Mouse (Mus musculus): ENCODE data around the gene Tnfsf12. TPM values are rescaled to one million over a fixed set of nuclear protein-coding genes. Genes with fewer than 3 reads are reported as not detected.

The Tnfsf12 gene
- polyA plus RNA-seq, 1 experiment from 2014 or later, result 1.2 TPM

DNA sequence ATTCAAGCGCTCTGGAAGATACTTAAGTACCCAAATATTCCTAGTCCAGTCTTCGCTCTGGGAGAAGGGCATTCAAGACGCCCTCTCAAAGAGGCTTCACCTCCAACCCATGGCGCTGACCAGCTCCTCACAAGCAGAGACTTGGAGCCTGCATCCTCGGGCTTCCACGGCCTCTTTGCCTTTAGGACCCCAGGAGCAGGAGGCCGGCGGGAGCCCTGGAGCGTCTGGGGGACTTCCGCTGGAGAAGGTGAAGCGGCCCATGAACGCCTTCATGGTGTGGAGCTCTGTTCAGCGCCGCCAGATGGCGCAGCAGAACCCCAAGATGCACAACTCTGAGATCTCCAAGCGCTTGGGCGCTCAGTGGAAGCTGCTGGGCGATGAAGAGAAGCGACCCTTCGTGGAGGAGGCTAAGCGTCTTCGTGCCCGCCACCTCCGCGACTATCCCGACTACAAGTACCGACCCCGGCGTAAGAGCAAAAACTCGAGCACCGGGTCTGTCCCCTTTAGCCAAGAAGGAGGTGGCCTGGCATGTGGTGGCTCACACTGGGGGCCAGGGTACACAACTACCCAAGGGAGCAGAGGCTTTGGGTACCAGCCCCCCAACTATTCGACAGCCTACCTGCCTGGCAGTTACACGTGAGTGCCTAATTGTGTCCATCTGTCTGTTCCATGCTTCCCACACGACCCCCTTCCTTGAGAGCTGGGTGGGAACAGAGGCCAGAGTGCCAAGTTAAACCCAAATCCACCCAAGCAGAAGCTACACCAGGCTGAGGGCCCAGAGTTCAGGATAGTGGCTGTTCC lies 40.2 kb downstream of the Tnfsf12 start, which contains the start of gene Sox15:
Gene Sox15 (plus strand): TSS at position 51 of the 801 bp plus-strand sequence.
- DNase-seq (ENCODE audit: low spot score), result peak; percentile 73
- Histone ChIP-seq H3K27ac (replicated peaks) (0 out of 2 replicates have a peak within 1 kb of the TSS, but pooled peaks have one; percentile 28), H3K36me3 (peaks cover 96% of the 10 kb centered on the region), H3K4me1 (peaks cover 39% of the 10 kb centered on the region), H3K27me3 (ENCODE audit: low read depth, poor library complexity, severe bottlenecking) (no peaks in the 10 kb centered on the region), H3K4me3 (peak within 1 kb of the TSS; percentile 10; the same call in 1 of the 2 replicates), H3K9me3 (replicated peaks) (no peaks in the 10 kb centered on the region)
- 27% methylated on average over 34 of the region's 34 CpGs for WGBS

DNA sequence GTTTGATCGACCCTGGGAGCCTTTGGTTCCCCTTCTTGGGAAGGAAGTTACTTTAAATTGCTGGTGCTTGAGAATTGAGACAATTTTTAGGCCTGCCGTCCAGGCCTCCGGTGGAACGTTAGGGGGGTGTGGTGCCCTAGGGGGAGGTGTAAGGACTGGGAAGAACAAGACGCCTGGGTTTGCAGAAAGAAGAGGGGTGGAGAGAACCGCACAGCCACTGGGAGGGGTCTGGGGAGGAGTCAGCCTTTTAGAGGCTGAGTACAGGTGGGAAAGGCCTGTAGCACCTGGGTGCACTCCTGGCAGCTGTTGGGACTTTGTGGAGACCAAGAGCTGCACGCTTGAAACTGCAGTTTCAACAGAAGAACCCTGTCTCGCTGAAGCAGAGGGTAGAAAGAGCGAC lies 40.9 kb downstream of the Tnfsf12 start:
- Histone ChIP-seq H3K4me1 (peaks cover 39% of the 10 kb centered on the region), H3K4me3 (no peak overlapping the region), H3K36me3 (peaks cover 96% of the 10 kb centered on the region), H3K27ac (replicated peaks) (0 out of 2 replicates have a peak overlapping the region, but pooled peaks have one; percentile 28), H3K9me3 (replicated peaks) (no peaks in the 10 kb centered on the region), H3K27me3 (ENCODE audit: low read depth, poor library complexity, severe bottlenecking) (no peaks in the 10 kb centered on the region)
- 53% methylated on average over 9 of the region's 9 CpGs for WGBS
- DNase-seq (ENCODE audit: low spot score), result no peak

DNA sequence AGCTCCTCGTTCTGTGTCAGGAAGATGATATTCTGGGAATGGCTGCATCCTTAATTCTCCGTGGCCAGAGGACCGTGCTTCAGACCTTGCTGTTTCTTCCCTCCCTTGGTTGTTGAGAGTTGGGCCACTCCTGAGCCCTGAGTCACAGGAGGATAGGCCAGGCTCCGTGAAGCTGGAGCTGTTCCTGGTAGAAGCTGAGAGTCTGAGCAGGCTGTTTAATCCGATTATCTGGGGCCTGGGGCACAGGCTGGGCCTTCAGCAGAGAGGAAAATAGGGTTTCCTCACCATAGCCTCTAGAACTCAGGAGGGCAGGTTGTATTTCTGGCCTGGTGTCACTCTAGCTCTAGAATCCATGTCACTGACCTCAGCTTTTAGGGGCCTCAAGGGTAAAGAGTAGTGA lies 42.2 kb downstream of the Tnfsf12 start:
- Histone ChIP-seq H3K4me3 (no peak overlapping the region; the same call in 1 of the 2 replicates), H3K36me3 (peaks cover 97% of the 10 kb centered on the region), H3K27me3 (ENCODE audit: low read depth, poor library complexity, severe bottlenecking) (no peaks in the 10 kb centered on the region), H3K9me3 (replicated peaks) (no peaks in the 10 kb centered on the region), H3K27ac (replicated peaks) (no peak overlapping the region), H3K4me1 (peaks cover 39% of the 10 kb centered on the region)
- no peak for DNase-seq (ENCODE audit: low spot score)
- WGBS, result 69% methylated on average over 5 of the region's 5 CpGs

DNA sequence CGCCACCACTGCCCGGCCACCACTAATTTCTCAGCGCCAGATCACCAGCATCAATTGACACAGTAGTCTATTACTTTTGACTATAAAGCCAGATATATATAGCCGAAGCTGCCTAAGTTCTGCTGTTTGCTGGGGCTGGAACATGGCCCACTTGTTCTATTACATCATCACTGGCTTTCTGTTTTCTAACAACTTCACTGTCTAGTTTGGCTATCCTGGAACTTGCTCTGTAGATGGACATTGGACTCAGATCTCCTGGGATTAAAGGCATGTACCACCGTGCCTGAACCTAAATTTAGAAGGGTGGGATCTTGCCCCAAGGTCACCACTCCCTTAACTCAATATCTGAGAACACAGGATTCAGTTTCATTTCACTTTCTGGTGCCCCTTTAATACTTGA lies 49.8 kb downstream of the Tnfsf12 start:
- H3K4me3 ChIP-seq, result no peak overlapping the region
- H3K27ac ChIP-seq (replicated peaks), result no peak overlapping the region
- DNase-seq (ENCODE audit: low spot score), result no peak
- WGBS, result 96% methylated on average over 5 of the region's 5 CpGs
- H3K4me1 ChIP-seq, result no peaks in the 10 kb centered on the region
- no peaks in the 10 kb centered on the region for H3K27me3 ChIP-seq (ENCODE audit: low read depth, poor library complexity, severe bottlenecking)
- peaks cover 99% of the 10 kb centered on the region for H3K36me3 ChIP-seq
- H3K9me3 ChIP-seq (replicated peaks), result no peaks in the 10 kb centered on the region

MicroRNA genes within 50 kb of the gene (microRNA counts, 519-probe panel; counts per million panel counts)
- not detected for microRNA mmu-miR-1934

Small RNAs within 50 kb of the gene (microRNA-seq; reads per million reads assigned to microRNA genes)
- gene Mir1934, result 5.1 reads per million, percentile 12 among the genes with 10 or more reads in this experiment

Other genes starting within 250 kb of the Tnfsf12 start
- gene Dnah2, start 146.7 kb downstream of the Tnfsf12 start, polyA plus RNA-seq (2016; fragmentation: Nextera tagmentation; extraction: Ambion mirVana), result 1.2 and 1.9 TPM in 2 replicates
- gene Efnb3, start 135.6 kb downstream of the Tnfsf12 start, polyA plus RNA-seq (2016; fragmentation: Nextera tagmentation; extraction: Ambion mirVana), result 48.8 and 53.9 TPM in 2 replicates
- gene Wrap53, start 115.6 kb downstream of the Tnfsf12 start, polyA plus RNA-seq (2016; fragmentation: Nextera tagmentation; extraction: Ambion mirVana), result 45.0 and 50.7 TPM in 2 replicates
- gene Trp53, start 115.5 kb downstream of the Tnfsf12 start, polyA plus RNA-seq (2016; fragmentation: Nextera tagmentation; extraction: Ambion mirVana), result 148 and 166 TPM in 2 replicates
- gene Atp1b2, start 89.9 kb downstream of the Tnfsf12 start, polyA plus RNA-seq (2016; fragmentation: Nextera tagmentation; extraction: Ambion mirVana), result 6.0 and 8.6 TPM in 2 replicates
- gene Shbg, start 77.9 kb downstream of the Tnfsf12 start, polyA plus RNA-seq (2016; fragmentation: Nextera tagmentation; extraction: Ambion mirVana), result not detected in 2 replicates
- 16.1 and 20.6 TPM in 2 replicates for gene Sat2, start 73.8 kb downstream of the Tnfsf12 start, polyA plus RNA-seq (2016; fragmentation: Nextera tagmentation; extraction: Ambion mirVana)
- 36.2 and 39.1 TPM in 2 replicates for gene Fxr2, start 62.9 kb downstream of the Tnfsf12 start, polyA plus RNA-seq (2016; fragmentation: Nextera tagmentation; extraction: Ambion mirVana)
- gene Sox15, start 40.5 kb downstream of the Tnfsf12 start, polyA plus RNA-seq (2016; fragmentation: Nextera tagmentation; extraction: Ambion mirVana), result 0.16 TPM in 1 of 2 replicates, not detected in the other
- 85.1 and 86.2 TPM in 2 replicates for gene Mpdu1, start 33.2 kb downstream of the Tnfsf12 start, polyA plus RNA-seq (2016; fragmentation: Nextera tagmentation; extraction: Ambion mirVana)
- 7.0 and 7.4 TPM in 2 replicates for gene Cd68, start 29.7 kb downstream of the Tnfsf12 start, polyA plus RNA-seq (2016; fragmentation: Nextera tagmentation; extraction: Ambion mirVana)
- 710 and 716 TPM in 2 replicates for gene Eif4a1, start 23.4 kb downstream of the Tnfsf12 start, polyA plus RNA-seq (2016; fragmentation: Nextera tagmentation; extraction: Ambion mirVana)
- gene Senp3, start 13.8 kb downstream of the Tnfsf12 start, polyA plus RNA-seq (2016; fragmentation: Nextera tagmentation; extraction: Ambion mirVana), result 112 and 114 TPM in 2 replicates
- gene Tnfsf13, start 10.1 kb downstream of the Tnfsf12 start, polyA plus RNA-seq (2016; fragmentation: Nextera tagmentation; extraction: Ambion mirVana), result 0.11 and 0.30 TPM in 2 replicates
- 1.0 and 1.3 TPM in 2 replicates for gene Tnfsfm13, start 249 bp upstream of the Tnfsf12 start, polyA plus RNA-seq (2016; fragmentation: Nextera tagmentation; extraction: Ambion mirVana)
- gene Polr2a, start 62.8 kb upstream of the Tnfsf12 start, polyA plus RNA-seq (2016; fragmentation: Nextera tagmentation; extraction: Ambion mirVana), result 25.6 and 32.2 TPM in 2 replicates
- gene Slc35g3, start 66.1 kb upstream of the Tnfsf12 start, polyA plus RNA-seq (2016; fragmentation: Nextera tagmentation; extraction: Ambion mirVana), result 0.09 TPM in 1 of 2 replicates, not detected in the other
- 0.64 and 0.91 TPM in 2 replicates for gene Zbtb4, start 70.1 kb upstream of the Tnfsf12 start, polyA plus RNA-seq (2016; fragmentation: Nextera tagmentation; extraction: Ambion mirVana)
- 1.1 TPM in 2 replicates for gene Chrnb1, start 100.1 kb upstream of the Tnfsf12 start, polyA plus RNA-seq (2016; fragmentation: Nextera tagmentation; extraction: Ambion mirVana)
- gene Fgf11, start 106.0 kb upstream of the Tnfsf12 start, polyA plus RNA-seq (2016; fragmentation: Nextera tagmentation; extraction: Ambion mirVana), result 1.0 and 1.4 TPM in 2 replicates
- gene Tmem102, start 109.8 kb upstream of the Tnfsf12 start, polyA plus RNA-seq (2016; fragmentation: Nextera tagmentation; extraction: Ambion mirVana), result 0.90 and 0.99 TPM in 2 replicates
- gene Gm39566, start 119.4 kb upstream of the Tnfsf12 start, polyA plus RNA-seq (2016; fragmentation: Nextera tagmentation; extraction: Ambion mirVana), result not detected in 2 replicates
- gene Spem2, start 122.6 kb upstream of the Tnfsf12 start, polyA plus RNA-seq (2016; fragmentation: Nextera tagmentation; extraction: Ambion mirVana), result not detected in 2 replicates
- gene Spem1, start 126.3 kb upstream of the Tnfsf12 start, polyA plus RNA-seq (2016; fragmentation: Nextera tagmentation; extraction: Ambion mirVana), result 0.12 and 0.19 TPM in 2 replicates
- 6.1 and 8.6 TPM in 2 replicates for gene Nlgn2, start 141.9 kb upstream of the Tnfsf12 start, polyA plus RNA-seq (2016; fragmentation: Nextera tagmentation; extraction: Ambion mirVana)
- 345 and 346 TPM in 2 replicates for gene Tmem256, start 142.7 kb upstream of the Tnfsf12 start, polyA plus RNA-seq (2016; fragmentation: Nextera tagmentation; extraction: Ambion mirVana)
- gene Plscr3, start 150.5 kb upstream of the Tnfsf12 start, polyA plus RNA-seq (2016; fragmentation: Nextera tagmentation; extraction: Ambion mirVana), result 70.4 and 81.8 TPM in 2 replicates
- 0.41 and 0.44 TPM in 2 replicates for gene Tnk1, start 162.9 kb upstream of the Tnfsf12 start, polyA plus RNA-seq (2016; fragmentation: Nextera tagmentation; extraction: Ambion mirVana)
- gene Tmem95, start 182.2 kb upstream of the Tnfsf12 start, polyA plus RNA-seq (2016; fragmentation: Nextera tagmentation; extraction: Ambion mirVana), result not detected in 2 replicates
- gene Kctd11, start 185.6 kb upstream of the Tnfsf12 start, polyA plus RNA-seq (2016; fragmentation: Nextera tagmentation; extraction: Ambion mirVana), result 6.4 and 7.0 TPM in 2 replicates
- gene Acap1, start 199.7 kb upstream of the Tnfsf12 start, polyA plus RNA-seq (2016; fragmentation: Nextera tagmentation; extraction: Ambion mirVana), result 1.0 and 1.2 TPM in 2 replicates
- 14.8 and 20.5 TPM in 2 replicates for gene 2810408A11Rik, start 205.1 kb upstream of the Tnfsf12 start, polyA plus RNA-seq (2016; fragmentation: Nextera tagmentation; extraction: Ambion mirVana)
- 12.8 and 14.3 TPM in 2 replicates for gene Neurl4, start 205.2 kb upstream of the Tnfsf12 start, polyA plus RNA-seq (2016; fragmentation: Nextera tagmentation; extraction: Ambion mirVana)
- gene Gps2, start 218.0 kb upstream of the Tnfsf12 start, polyA plus RNA-seq (2016; fragmentation: Nextera tagmentation; extraction: Ambion mirVana), result 98.4 and 111 TPM in 2 replicates
- gene Eif5a, start 226.1 kb upstream of the Tnfsf12 start, polyA plus RNA-seq (2016; fragmentation: Nextera tagmentation; extraction: Ambion mirVana), result 2,258 and 2,701 TPM in 2 replicates
- gene Ybx2, start 239.9 kb upstream of the Tnfsf12 start, polyA plus RNA-seq (2016; fragmentation: Nextera tagmentation; extraction: Ambion mirVana), result 2.4 and 2.8 TPM in 2 replicates

Measured in midbrain, embryonic 10.5 days (tissue).